Mouse (Mus musculus) hindlimb bud, embryonic 11.5 days (tissue): ENCODE measurements around the gene Rab21.

ENCODE experiments used
- DNase-seq: peaks from one replicate; pipeline ENCODE4 v3.0.0-alpha.2; 2012; ENCODE audit warnings: low read depth, low spot score; ENCODE audit errors: extremely low spot score

Gene Rab21

GRCm38 (mm10) chr10:115288856-115289255 is 26.5 kb downstream of the Rab21 start:
- no peak for DNase-seq

- DNase-seq, result no peak
Measured at GRCm38 (mm10) chr10:115284170-115284569, 31.2 kb downstream of the Rab21 start.

DNA sequence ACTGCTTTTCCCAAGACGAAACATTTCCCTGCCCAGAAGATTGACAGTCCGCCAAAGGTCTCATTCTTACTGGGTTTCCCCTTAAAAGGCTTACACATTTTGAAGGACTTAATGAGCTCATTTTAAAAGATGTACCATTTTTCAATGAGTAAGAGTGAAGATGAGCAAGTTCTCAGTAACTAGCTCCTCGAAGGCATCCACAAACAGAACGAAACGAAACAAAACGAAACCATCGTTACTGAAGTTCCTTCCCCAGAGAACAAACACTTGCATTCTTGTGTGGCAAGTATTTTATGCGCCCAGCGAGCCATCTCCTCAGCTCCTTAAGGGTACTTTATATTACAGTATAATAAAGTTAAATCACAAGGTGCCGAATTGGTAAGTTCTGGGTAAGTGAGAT is 34.0 kb downstream of the Rab21 start:
- no peak for DNase-seq

GRCm38 (mm10) chr10:115271649-115272048 is 43.7 kb downstream of the Rab21 start:
- DNase-seq, result no peak

GRCm38 (mm10) chr10:115270612-115271390 is 44.6 kb downstream of the Rab21 start:
- no peak for DNase-seq

DNA sequence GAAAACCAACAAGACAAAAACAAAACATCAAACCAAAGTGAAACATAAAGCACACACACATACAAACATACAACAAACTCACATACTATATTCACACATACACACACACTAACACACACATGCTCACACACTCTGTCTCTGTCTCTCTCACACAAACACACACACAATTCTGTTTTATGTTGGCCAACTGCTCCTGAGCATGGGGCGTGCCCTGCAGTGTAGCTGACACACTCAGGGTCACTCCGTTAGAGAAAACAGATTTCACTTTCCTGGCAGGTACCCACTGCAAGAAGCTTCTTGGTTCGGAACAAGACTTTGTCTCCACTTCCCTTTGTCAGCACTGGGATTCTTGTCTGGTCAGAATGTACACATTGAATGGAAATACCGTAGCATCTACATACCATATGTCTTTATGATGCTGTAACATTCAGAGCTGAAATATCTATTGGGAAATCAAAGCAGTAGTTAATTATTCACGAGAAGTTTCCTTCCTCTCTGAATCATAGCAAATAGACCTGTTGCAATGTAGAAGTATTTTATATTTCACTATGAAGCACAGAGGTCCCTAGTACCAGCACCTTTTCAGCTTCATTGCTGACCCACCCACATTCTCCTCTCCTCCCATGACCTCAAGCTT is 52.4 kb downstream of the Rab21 start:
- no peak for DNase-seq

GRCm38 (mm10) chr10:115262261-115262660 is 53.1 kb downstream of the Rab21 start:
- no peak for DNase-seq

DNA sequence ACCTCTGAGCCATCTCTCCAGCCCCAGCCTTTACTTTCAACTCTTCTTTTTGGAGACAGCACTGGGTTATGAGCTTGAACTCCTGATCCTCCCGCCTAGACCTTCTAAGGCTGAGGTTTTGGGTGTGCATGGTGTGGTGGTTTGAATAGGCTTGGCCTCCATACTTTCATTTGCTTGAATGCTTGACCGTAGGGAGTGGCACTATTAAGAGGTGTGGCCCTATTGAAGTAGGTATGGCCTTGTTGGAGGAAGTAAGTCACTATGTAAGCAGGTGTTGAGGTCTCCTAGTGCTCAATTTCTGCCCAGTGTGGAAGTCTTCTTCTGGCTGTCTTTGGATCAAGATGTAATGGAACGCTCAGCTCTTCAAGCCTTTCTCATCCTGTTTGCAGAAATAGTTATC is 54.0 kb downstream of the Rab21 start:
- no peak for DNase-seq

- DNase-seq, result no peak
Measured at GRCm38 (mm10) chr10:115256162-115256561, 59.2 kb downstream of the Rab21 start.

DNA sequence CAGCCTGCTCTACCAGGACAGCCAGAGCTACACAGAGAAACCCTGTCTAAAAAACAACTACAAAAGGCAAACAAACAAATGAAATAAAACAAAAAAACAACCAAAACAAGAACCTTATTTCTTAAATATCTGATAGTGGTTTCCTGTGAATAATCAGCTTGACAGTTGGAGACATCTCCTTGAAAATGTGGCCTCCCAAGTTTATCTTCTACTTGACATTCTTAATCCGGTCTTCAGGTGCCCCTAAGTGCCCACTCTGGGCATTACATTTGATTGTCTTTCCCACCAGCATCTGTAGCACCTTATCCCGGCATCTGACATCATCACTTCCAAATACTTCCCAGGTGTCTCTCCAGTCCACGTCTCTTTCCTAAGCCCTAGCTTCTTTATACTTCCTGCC is 61.9 kb downstream of the Rab21 start:
- DNase-seq, result no peak

DNA sequence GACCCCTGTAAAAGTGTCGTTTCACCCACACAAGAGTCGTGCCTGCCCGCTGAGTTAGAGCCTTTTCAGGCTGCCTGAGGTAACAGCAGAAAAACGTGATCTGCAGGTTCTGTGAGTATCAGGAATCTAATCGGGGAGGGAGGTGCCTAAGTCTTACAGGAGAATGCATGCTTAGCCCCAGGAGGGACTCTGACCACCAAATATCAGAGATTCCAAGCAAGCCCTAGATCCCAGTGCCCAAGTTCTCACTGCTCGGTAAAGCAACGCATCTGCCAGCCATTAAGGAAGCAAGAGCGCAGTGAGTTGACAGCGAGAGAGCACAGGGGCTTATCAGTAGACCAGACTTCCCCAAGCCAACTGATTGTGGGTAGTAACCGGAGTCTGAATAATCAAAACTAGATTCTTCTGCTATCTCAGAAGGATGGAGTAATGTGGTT is 63.1 kb downstream of the Rab21 start:
- DNase-seq, result no peak

DNA sequence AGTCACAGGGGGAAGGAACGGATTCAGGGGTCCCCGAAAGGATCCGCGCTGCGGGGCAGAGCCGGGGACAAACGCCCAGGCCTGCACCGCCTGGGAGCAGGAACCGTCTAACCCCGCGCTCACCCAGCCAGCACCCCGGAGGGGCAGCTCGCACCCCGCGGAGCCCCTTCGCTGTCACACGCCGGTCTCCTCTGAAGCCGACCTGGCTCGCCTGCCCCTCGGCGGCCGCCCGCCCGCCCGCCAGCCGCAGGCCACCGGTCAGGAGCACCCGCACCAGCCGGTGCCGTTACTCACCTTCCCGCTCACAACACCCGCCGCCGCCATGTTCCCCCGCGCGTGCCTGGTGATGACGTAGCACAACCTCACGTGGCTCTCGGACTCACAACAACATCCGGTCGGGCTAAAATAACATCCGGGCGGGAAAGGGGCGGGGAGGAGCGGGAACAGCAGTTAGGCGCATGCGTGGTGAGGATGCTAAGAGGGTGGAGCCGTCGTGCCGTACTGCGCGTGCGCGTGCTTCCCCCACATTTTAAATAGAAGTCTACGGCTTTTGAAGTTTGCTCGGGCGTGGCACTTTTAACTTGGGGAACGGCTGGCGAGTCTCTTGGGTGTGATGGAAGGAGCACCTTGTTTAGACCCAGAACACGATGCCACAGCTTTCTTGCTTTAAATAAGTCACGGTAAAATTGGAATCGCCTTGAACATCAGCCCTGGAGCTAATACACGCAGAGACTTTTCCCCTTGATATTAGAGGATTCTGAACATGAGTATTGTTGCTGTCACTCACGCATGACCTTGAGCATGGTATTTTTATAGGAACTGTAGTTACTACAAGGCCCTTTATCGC is 64.1 kb downstream of the Rab21 start, which contains the start of gene Tbc1d15:
Gene Tbc1d15 (minus strand): TSS at position 380 of the 847 bp plus-strand sequence.
- DNase-seq, result peak; percentile 91

GRCm38 (mm10) chr10:115250235-115251087 is 64.9 kb downstream of the Rab21 start:
- DNase-seq, result no peak

DNA sequence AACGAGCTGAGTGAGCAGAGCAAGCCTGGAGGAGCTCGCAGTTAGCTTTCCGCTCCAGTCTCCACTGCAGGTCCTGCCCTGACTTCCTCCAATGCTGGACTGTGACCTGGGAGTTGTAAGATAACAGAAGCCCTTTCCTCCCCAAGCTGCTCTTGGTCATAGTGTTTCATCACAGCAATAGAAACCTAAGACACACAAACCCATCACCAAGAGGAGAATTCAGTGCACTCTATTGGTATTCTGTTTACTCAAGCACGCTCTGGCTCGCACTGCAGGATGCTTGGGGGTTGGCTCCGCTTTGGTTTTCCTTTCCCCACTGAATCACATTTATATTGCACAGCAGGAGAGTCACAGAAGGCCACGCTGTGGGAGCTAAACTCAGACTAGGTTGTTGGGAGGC is 67.4 kb downstream of the Rab21 start:
- DNase-seq, result no peak

DNA sequence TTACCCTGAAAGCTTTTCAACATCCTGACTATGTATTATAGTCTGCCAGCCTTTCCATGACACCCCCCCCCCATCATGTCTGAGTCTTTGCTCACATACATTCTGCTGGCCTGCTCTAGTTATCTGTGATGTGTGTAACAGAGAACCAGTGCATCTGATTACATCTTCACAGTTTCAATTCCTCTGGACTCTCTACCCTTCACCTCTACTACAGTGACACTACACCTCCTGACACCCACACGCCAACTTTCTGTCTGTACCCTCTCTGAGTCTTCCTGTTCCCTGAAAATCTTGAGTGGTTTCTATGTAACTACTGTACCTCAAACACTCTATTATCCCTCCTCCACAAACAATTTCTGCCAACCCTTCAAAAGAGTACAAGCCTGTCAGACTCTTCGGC is 69.9 kb downstream of the Rab21 start:
- no peak for DNase-seq

DNA sequence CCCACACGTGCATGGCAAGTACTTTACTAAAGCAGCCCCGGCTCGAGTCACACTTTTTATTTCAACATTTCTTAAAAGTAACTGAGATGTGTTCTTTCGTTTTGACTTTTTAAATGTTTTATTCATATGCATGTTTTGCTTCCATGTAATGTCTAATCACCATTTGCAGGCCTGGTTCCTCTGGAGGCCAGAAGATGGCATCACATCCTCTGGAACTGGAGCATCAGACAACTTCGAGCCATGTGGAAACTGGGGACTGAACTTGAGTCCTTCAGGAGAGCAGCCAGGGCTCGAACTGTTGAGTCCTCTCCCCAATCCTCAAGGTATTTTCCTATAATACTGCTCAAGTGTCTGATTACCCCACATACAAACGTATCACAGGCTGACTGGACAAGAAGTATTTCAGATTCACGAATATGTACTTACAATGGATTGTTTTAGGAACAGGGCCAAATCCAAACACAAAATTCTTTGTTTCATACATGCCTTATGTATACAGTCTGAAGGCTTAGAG is 74.3 kb downstream of the Rab21 start:
- no peak for DNase-seq

- DNase-seq, result no peak
Measured at GRCm38 (mm10) chr10:115237931-115238330, 77.5 kb downstream of the Rab21 start.
